Mouse (Mus musculus) megakaryocyte, embryonic 14.5 days (primary cell): ENCODE measurements around the gene Gm2174. TPM values are rescaled to one million over a fixed set of nuclear protein-coding genes. Genes with fewer than 3 reads are reported as not detected.

Source experiments
- H3K27me3 ChIP-seq: replicated peaks from 2 replicates; pipeline ENCODE3; 2012; ENCODE audit warnings: inconsistent platforms
- H3K36me3 ChIP-seq: replicated peaks from 2 replicates; pipeline ENCODE3; 2012; ENCODE audit warnings: low read length, inconsistent platforms, mixed read lengths
- H3K4me1 ChIP-seq: 2 replicates; pipeline ENCODE4 v1.6.1; 2012; ENCODE audit warnings: inconsistent platforms
- H3K4me3 ChIP-seq: replicated peaks from 2 replicates; pipeline ENCODE3; 2012; ENCODE audit warnings: moderate library complexity, mild to moderate bottlenecking, inconsistent platforms
- H3K9me3 ChIP-seq: 2 replicates; pipeline ENCODE4 v1.6.1; 2012; ENCODE audit warnings: inconsistent platforms
- FLI1 ChIP-seq: IDR thresholded peaks from 2 replicates; pipeline ENCODE4 v1.6.1; 2012; ENCODE audit warnings: low read length, inconsistent platforms, mixed read lengths
- GATA1 ChIP-seq: IDR thresholded peaks from 3 replicates; pipeline ENCODE4 v1.6.1; 2012; ENCODE audit warnings: mixed read lengths, low read length, inconsistent platforms, borderline replicate concordance
- polyA plus RNA-seq: library from polyadenylated mRNA; stranded (reverse); fragments of >175 nt; gene quantifications from 2 replicates; pipeline ENCODE4 v1.2.3, GENCODE M21; 2012; ENCODE audit warnings: low replicate concordance; ENCODE audit not compliant: insufficient read depth

Gene Gm2174
- polyA plus RNA-seq, 1 experiment, result not detected

- peaks cover 62% of the 10 kb centered on the region for H3K36me3 ChIP-seq
- H3K4me1 ChIP-seq, result peaks cover 25% of the 10 kb centered on the region; the same call in 1 of the 2 replicates
- no peak for TF ChIP-seq FLI1
- no peak for TF ChIP-seq GATA1
- H3K27me3 ChIP-seq, result no peaks in the 10 kb centered on the region
- H3K9me3 ChIP-seq, result no peaks in the 10 kb centered on the region
- H3K4me3 ChIP-seq, result no peak overlapping the region
Measured at GRCm38 (mm10) chrX:56481906-56482305, 34.1 kb downstream of the Gm2174 start.

GRCm38 (mm10) chrX:56489758-56490157, 42.0 kb downstream of the Gm2174 start:
- no peak overlapping the region for H3K4me3 ChIP-seq
- H3K27me3 ChIP-seq, result no peaks in the 10 kb centered on the region
- peaks cover 61% of the 10 kb centered on the region for H3K36me3 ChIP-seq
- TF ChIP-seq FLI1, result no peak
- no peak for TF ChIP-seq GATA1
- peaks cover 10% of the 10 kb centered on the region; the same call in 1 of the 2 replicates for H3K4me1 ChIP-seq
- no peaks in the 10 kb centered on the region for H3K9me3 ChIP-seq

- H3K27me3 ChIP-seq, result peaks cover 3% of the 10 kb centered on the region
- TF ChIP-seq GATA1 (no peak), FLI1 (no peak)
- no peak overlapping the region for H3K4me3 ChIP-seq
- peaks cover 75% of the 10 kb centered on the region for H3K36me3 ChIP-seq
- H3K4me1 ChIP-seq, result peaks cover 2% of the 10 kb centered on the region; the same call in 1 of the 2 replicates
- H3K9me3 ChIP-seq, result no peaks in the 10 kb centered on the region
Measured at GRCm38 (mm10) chrX:56497241-56497640, 49.5 kb downstream of the Gm2174 start.

Other genes with a start within 250 kb of the Gm2174 start
- gene Gm773, start 235.1 kb upstream of the Gm2174 start, polyA plus RNA-seq, result not detected in 2 replicates
- gene Zfp449, start 101.6 kb upstream of the Gm2174 start, polyA plus RNA-seq, result not detected in 2 replicates
- gene Smim10l2a, start 73.4 kb upstream of the Gm2174 start, polyA plus RNA-seq, result 1.5 TPM in 1 of 2 replicates, not detected in the other
- gene Ints6l, start 6.9 kb downstream of the Gm2174 start, polyA plus RNA-seq, result 2.8 TPM in 1 of 2 replicates, not detected in the other
- gene Gm10477, start 76.8 kb downstream of the Gm2174 start, polyA plus RNA-seq, result not detected in 2 replicates
- gene Gm648, start 101.6 kb downstream of the Gm2174 start, polyA plus RNA-seq, result not detected in 2 replicates
- 0.57 TPM in 1 of 2 replicates, not detected in the other for gene Mmgt1, start 150.1 kb downstream of the Gm2174 start, polyA plus RNA-seq
- 41.0 and 51.9 TPM in 2 replicates for gene Slc9a6, start 161.8 kb downstream of the Gm2174 start, polyA plus RNA-seq